Mouse (Mus musculus): ENCODE measurements around the gene C1galt1. TPM values are rescaled to one million over a fixed set of nuclear protein-coding genes. Genes with fewer than 3 reads are reported as not detected.

Gene C1galt1
- polyA plus RNA-seq, 2 experiments: 5.6 to 10.4 TPM

- WGBS: 55% methylated on average over 1 of the region's 1 CpGs
- H3K4me2 ChIP-seq (replicated peaks; ENCODE audit: low read depth, low read length, severe bottlenecking): no peak overlapping the region
- no peak overlapping the region for H3K4me3 ChIP-seq (replicated peaks; ENCODE audit: low read length)
- H3K9me3 ChIP-seq (ENCODE audit: control insufficient read depth, low read length): no peaks in the 10 kb centered on the region
- no peaks in the 10 kb centered on the region for H3K27me3 ChIP-seq (ENCODE audit: control insufficient read depth, insufficient read depth, low read length)
- H3K36me3 ChIP-seq (ENCODE audit: control insufficient read depth, insufficient read depth, low read length): no peaks in the 10 kb centered on the region
- no peak overlapping the region for H3K9ac ChIP-seq (ENCODE audit: low read depth, low read length, severe bottlenecking)
- DNase-seq (ENCODE audit: low spot score) (no peak), ATAC-seq (ENCODE audit: low FRiP score, low read depth) (no peak)
- no peak overlapping the region for H3K27ac ChIP-seq (replicated peaks; ENCODE audit: low read depth, low read length)
- H3K4me1 ChIP-seq (ENCODE audit: control insufficient read depth, insufficient read depth, low read length): peaks cover 11% of the 10 kb centered on the region; the same call in 1 of the 2 replicates
- TF ChIP-seq POLR2A (IDR thresholded peaks at IDR 0.05; ENCODE audit: borderline replicate concordance, extremely low read depth, insufficient read depth, insufficient read length): no peak
Measured at GRCm38 (mm10) chr6:7852919-7853318, 8.3 kb downstream of the C1galt1 start.

- Histone ChIP-seq H3K27ac (replicated peaks; ENCODE audit: low read depth, low read length) (no peak overlapping the region), H3K4me3 (replicated peaks; ENCODE audit: low read length) (no peak overlapping the region), H3K9ac (ENCODE audit: low read depth, low read length, severe bottlenecking) (no peak overlapping the region), H3K4me2 (replicated peaks; ENCODE audit: low read depth, low read length, severe bottlenecking) (no peak overlapping the region), H3K4me1 (ENCODE audit: control insufficient read depth, insufficient read depth, low read length) (peaks cover 13% of the 10 kb centered on the region; the same call in 1 of the 2 replicates), H3K36me3 (ENCODE audit: control insufficient read depth, insufficient read depth, low read length) (no peaks in the 10 kb centered on the region), H3K27me3 (ENCODE audit: control insufficient read depth, insufficient read depth, low read length) (no peaks in the 10 kb centered on the region), H3K9me3 (ENCODE audit: control insufficient read depth, low read length) (no peaks in the 10 kb centered on the region)
- no peak for DNase-seq (ENCODE audit: low spot score)
- no peak for TF ChIP-seq POLR2A (IDR thresholded peaks at IDR 0.05; ENCODE audit: borderline replicate concordance, extremely low read depth, insufficient read depth, insufficient read length)
- ATAC-seq (ENCODE audit: low FRiP score, low read depth): no peak
- 75% methylated on average over 3 of the region's 3 CpGs for WGBS
Measured at GRCm38 (mm10) chr6:7853461-7853860, 8.8 kb downstream of the C1galt1 start.

GRCm38 (mm10) chr6:7856682-7857290 is 12.1 kb downstream of the C1galt1 start:
- H3K4me1 ChIP-seq (ENCODE audit: control insufficient read depth, insufficient read depth, low read length): peaks cover 12% of the 10 kb centered on the region; the same call in 1 of the 2 replicates
- ATAC-seq (ENCODE audit: low FRiP score, low read depth) (no peak), DNase-seq (ENCODE audit: low spot score) (no peak)
- H3K4me3 ChIP-seq (replicated peaks; ENCODE audit: low read length): no peak overlapping the region
- H3K27ac ChIP-seq (replicated peaks; ENCODE audit: low read depth, low read length): no peak overlapping the region
- TF ChIP-seq POLR2A (IDR thresholded peaks at IDR 0.05; ENCODE audit: borderline replicate concordance, extremely low read depth, insufficient read depth, insufficient read length): no peak
- H3K4me2 ChIP-seq (replicated peaks; ENCODE audit: low read depth, low read length, severe bottlenecking): no peak overlapping the region
- H3K9me3 ChIP-seq (ENCODE audit: control insufficient read depth, low read length): no peaks in the 10 kb centered on the region
- H3K27me3 ChIP-seq (ENCODE audit: control insufficient read depth, insufficient read depth, low read length): no peaks in the 10 kb centered on the region
- H3K9ac ChIP-seq (ENCODE audit: low read depth, low read length, severe bottlenecking): no peak overlapping the region
- H3K36me3 ChIP-seq (ENCODE audit: control insufficient read depth, insufficient read depth, low read length): no peaks in the 10 kb centered on the region
- 76% methylated on average over 5 of the region's 5 CpGs for WGBS

GRCm38 (mm10) chr6:7857356-7858247 is 13.0 kb downstream of the C1galt1 start:
- Histone ChIP-seq H3K27ac (replicated peaks; ENCODE audit: low read depth, low read length) (no peak overlapping the region), H3K9ac (ENCODE audit: low read depth, low read length, severe bottlenecking) (no peak overlapping the region), H3K36me3 (ENCODE audit: control insufficient read depth, insufficient read depth, low read length) (no peaks in the 10 kb centered on the region), H3K4me2 (replicated peaks; ENCODE audit: low read depth, low read length, severe bottlenecking) (no peak overlapping the region), H3K27me3 (ENCODE audit: control insufficient read depth, insufficient read depth, low read length) (no peaks in the 10 kb centered on the region), H3K4me3 (replicated peaks; ENCODE audit: low read length) (no peak overlapping the region), H3K9me3 (ENCODE audit: control insufficient read depth, low read length) (no peaks in the 10 kb centered on the region), H3K4me1 (ENCODE audit: control insufficient read depth, insufficient read depth, low read length) (peaks cover 12% of the 10 kb centered on the region; the same call in 1 of the 2 replicates)
- ATAC-seq (ENCODE audit: low FRiP score, low read depth) (no peak), DNase-seq (ENCODE audit: low spot score) (no peak)
- TF ChIP-seq POLR2A (IDR thresholded peaks at IDR 0.05; ENCODE audit: borderline replicate concordance, extremely low read depth, insufficient read depth, insufficient read length): no peak
- WGBS: 77% methylated on average over 8 of the region's 8 CpGs

GRCm38 (mm10) chr6:7858586-7858985 is 13.9 kb downstream of the C1galt1 start:
- Histone ChIP-seq H3K4me2 (replicated peaks; ENCODE audit: low read depth, low read length, severe bottlenecking) (no peak overlapping the region), H3K9ac (ENCODE audit: low read depth, low read length, severe bottlenecking) (no peak overlapping the region), H3K27me3 (ENCODE audit: control insufficient read depth, insufficient read depth, low read length) (no peaks in the 10 kb centered on the region), H3K36me3 (ENCODE audit: control insufficient read depth, insufficient read depth, low read length) (no peaks in the 10 kb centered on the region), H3K4me1 (ENCODE audit: control insufficient read depth, insufficient read depth, low read length) (peaks cover 12% of the 10 kb centered on the region; the same call in 1 of the 2 replicates), H3K9me3 (ENCODE audit: control insufficient read depth, low read length) (no peaks in the 10 kb centered on the region), H3K4me3 (replicated peaks; ENCODE audit: low read length) (no peak overlapping the region), H3K27ac (replicated peaks; ENCODE audit: low read depth, low read length) (no peak overlapping the region)
- WGBS: 66% methylated on average over 5 of the region's 5 CpGs
- ATAC-seq (ENCODE audit: low FRiP score, low read depth) (no peak), DNase-seq (ENCODE audit: low spot score) (no peak)
- TF ChIP-seq POLR2A (IDR thresholded peaks at IDR 0.05; ENCODE audit: borderline replicate concordance, extremely low read depth, insufficient read depth, insufficient read length): no peak
